Mouse (Mus musculus) testis, postnatal 10 days (tissue): ENCODE results near the gene Dzip1.

Experiments
- DNase-seq: peaks from one replicate; pipeline ENCODE4 v3.0.0; 2021; ENCODE audit warnings: low spot score

Gene Dzip1

DNA sequence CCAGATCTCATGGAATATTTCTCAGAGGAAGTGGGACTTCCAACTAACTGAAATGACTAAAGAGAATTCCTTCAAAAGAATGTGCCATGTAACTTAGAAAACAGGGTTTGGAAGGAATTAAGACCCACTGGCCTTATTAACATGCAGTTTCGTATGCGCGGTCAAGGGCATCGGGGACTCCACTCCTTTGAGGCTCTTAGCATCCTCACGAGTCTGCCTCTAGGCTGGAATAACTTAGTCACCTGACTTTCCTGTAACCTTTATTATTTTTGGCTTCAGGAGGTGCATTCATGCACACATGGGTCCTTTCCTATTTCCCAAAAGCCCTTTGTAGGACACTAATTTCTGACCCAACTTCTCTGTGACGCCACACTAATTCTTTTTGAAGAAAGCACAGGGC lies 92.0 kb downstream of the Dzip1 start:
- no peak for DNase-seq

GRCm38 (mm10) chr14:118831597-118831996 lies 93.7 kb downstream of the Dzip1 start:
- DNase-seq = no peak

GRCm38 (mm10) chr14:118829331-118830095 lies 95.7 kb downstream of the Dzip1 start:
- DNase-seq = no peak

DNA sequence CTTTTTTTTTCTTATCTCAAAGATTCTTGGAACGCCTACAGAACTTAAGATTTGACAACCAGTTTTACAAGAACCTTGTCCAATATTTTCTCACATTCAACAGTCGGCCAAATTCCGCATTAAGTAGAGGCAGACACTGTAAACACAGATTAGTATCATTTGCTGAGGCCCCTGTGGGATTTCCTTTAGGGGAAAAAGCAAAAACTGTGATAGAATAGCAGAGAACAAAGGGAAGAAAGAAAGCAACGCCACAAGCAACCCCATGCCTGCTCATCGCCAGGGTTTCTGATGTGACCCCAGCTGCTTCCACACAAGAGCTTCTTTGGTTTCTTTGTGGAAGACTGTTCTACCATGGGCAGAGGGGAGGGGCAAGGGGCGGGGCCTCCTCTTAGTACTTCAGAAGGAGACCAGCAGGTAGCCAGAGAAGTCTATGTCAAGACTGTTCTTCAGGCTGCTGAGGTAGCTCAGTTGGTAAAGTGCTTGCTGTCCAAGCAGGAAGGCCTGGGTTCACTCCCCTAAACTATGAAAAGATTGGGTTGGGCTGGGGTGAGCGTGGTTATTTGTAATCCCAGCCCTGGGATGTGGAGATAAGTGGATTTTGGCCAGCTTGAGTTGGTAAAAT lies 97.9 kb downstream of the Dzip1 start:
- no peak for DNase-seq

GRCm38 (mm10) chr14:118826346-118826745 lies 98.9 kb downstream of the Dzip1 start:
- no peak for DNase-seq
